Mouse (Mus musculus): ENCODE measurements around the gene Vamp8.

The Vamp8 gene

DNA sequence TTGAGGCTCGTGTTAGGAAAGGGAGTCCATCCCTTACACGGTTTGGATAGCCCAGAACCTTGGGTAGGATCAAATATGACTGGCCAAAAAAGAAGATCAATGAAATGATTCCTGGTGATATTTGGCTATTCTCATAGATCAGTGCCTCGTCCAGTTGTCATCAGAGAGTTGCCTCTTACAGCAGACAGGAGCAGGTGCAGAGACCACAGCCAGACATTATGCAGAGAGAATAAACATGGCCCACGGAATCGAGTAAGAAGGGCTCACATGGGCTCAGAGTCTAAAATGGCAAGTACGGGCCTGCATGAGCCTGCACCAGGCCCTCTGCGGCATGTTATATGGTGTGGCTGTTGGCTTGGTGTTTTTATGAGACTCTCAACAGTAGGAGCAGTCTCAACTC is 14.9 kb upstream of the Vamp8 start:
- DNase-seq (ENCODE audit: low spot score in 2 of 2), result no peak

DNA sequence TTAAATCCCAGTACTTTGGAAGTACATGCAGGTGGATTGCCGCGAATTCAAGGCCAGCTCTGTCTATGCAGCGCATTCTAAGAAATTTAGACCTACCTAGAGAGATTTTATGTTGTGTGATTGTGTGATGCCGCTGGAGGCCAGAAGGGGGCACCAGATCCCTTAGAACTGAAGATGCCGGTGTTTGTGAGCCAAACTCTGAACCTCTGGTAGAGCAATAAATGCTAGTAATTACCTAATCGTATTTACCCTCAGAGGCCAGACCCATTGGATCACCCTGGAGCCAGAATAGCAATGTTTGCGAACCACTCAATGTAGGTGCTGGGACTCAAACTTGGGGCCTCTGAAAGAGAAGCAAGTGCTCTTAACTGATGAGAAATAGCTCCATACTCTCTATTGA is 11.4 kb upstream of the Vamp8 start:
- DNase-seq (ENCODE audit: low spot score in 2 of 2), result peak; percentile 44 to 76

GRCm38 (mm10) chr6:72399967-72400366 is 9.5 kb upstream of the Vamp8 start:
- no peak for DNase-seq (ENCODE audit: low spot score in 2 of 2)

DNA sequence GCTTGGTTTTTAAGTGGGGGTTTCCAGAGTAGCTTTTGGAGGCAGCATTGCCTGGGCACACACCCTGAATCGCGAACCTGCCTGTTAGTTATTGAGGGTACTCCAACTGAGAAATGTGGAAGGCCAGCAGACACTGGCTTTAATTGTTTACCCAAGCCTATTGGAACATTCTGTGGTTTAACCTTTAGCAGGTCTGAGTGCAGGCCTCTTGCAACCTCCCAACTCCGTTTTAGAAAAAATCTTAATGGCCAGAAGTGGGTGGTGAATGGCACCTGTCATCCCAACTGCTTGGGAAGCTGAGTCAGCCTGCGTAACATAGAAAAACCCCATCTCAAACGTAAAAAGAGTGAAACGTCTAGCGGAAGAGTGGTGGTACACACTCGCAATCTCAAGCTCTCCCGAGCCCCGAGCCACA is 6.3 kb upstream of the Vamp8 start:
- DNase-seq (ENCODE audit: low spot score in 2 of 2), result no peak

DNA sequence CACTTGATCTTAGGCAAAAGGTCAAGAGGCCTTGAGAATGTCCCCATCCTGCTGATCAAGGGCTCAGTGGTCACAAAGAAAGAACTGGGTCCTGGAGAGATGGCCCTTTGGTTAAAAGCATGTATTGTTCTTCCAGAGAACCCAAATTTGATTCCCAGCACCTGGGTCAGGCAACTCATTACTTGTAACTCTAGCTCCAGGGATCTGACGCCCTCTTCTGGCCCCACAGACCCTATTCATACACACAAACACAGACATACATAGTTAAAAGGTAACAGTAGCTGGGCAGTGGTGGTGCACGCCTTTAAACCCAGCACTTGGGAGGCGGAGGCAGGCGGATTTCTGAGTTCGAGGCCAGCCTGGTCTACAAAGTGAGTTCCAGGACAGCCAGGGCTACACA is 1.8 kb upstream of the Vamp8 start:
- DNase-seq (ENCODE audit: low spot score in 2 of 2), result no peak

DNA sequence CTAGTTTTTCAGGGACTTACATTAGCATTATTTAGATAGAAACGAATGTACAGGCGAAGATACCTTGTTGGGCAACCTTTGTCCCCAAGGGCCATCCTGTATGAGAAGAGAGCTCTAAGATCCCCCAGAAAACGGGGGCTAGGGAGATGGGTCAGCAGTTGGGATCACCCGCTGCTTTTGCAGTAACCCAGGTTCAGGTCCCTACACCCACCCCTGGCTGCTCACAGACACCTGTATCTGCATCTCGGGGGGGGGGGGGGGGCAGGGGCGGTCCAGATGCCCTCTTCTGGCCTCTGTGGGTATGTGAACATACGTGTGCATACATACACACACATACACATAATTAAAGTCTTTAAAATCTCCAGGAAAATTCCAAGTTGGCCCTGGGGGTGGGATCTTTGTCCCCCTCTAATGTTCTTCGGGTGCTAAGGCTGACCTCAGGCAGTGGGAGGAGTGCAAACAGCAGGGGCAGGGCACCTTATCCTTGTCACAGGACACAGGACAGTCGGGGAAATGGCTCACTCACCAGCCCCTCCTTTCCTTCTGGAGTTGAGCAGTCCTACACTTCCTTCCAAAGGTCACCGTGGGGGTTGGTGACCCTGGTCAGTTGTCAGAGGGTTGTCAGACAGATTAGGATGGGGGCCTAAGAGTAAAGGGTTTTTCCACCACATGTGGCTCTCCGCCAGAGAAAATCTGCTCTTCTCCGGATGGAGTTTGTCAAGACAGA is 455 bp upstream of the Vamp8 start:
- DNase-seq (ENCODE audit: low spot score in 2 of 2), result no peak

DNA sequence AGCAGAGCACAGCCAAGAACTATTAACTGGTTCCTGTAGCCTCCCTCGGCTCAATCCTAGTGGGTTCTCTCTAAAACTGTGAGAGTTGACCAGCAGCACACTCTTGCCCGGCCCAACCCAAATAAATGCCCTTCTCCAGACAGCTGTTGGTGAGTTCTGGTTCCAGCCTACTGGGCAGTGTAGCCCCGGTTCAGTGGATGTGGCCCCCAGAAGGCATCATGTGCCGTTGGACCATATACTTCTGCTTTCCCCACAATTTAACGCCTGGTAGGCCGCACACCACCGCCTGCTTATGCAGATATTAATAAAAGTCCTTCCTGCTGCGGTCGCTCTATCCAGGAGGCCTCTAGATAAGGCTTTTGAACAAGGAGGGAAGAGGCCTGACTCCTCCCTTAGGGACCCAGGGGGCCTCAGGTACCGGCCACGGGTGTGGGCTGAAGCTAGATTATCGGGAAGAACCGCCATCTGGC is 997 bp downstream of the Vamp8 start:
- DNase-seq (ENCODE audit: low spot score in 2 of 2), result no peak

DNA sequence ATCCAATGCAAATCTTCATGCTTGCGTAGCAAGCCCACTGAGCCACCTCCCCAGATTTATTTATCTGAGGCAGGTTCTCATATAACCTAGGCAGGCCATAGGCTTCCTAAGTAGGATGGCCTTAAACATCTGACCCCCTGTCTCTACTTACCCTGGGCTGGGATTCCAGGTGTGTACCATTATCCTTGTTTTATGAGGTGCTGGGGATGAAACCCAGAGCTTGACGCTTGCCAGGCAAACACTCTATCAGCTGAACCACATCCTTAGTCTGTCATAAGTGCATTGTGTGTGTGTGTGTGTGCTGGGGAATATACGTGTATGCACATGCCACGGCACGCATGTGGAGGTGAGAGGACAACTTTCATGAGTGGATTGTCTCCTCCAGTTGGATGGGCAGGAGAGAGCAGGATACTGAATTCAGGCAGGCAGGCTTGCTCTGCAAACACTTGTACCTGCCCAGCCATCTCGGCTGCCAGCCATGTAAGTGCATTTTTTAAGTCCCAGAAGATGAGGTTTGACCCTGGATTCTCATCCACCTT is 1.6 kb downstream of the Vamp8 start:
- DNase-seq (ENCODE audit: low spot score in 2 of 2), result no peak

GRCm38 (mm10) chr6:72388266-72388665 is 2.2 kb downstream of the Vamp8 start:
- no peak for DNase-seq (ENCODE audit: low spot score in 2 of 2)

GRCm38 (mm10) chr6:72387816-72388215 is 2.7 kb downstream of the Vamp8 start:
- no peak for DNase-seq (ENCODE audit: low spot score in 2 of 2)

GRCm38 (mm10) chr6:72386561-72386960 is 3.9 kb downstream of the Vamp8 start:
- no peak for DNase-seq (ENCODE audit: low spot score in 2 of 2)

DNA sequence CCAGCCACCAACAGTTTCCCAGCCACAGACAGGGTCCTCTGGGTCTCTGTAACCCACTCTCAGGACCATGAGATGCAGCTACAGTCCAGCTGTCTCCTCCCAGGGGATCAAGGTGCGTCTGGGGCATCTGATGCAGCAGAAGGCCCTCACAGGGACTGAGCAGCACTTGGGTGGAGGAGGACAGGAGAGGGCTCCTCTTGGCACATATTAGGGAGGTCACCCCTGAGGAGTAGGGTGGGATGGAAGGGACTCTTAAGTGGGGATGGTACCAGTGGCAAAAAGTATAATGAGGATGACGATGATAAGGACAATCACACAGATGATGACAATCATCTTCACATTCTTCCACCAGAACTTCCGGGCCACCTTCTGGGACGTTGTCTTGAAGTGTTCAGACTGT is 5.2 kb downstream of the Vamp8 start:
- DNase-seq (ENCODE audit: low spot score in 2 of 2), result no peak

DNA sequence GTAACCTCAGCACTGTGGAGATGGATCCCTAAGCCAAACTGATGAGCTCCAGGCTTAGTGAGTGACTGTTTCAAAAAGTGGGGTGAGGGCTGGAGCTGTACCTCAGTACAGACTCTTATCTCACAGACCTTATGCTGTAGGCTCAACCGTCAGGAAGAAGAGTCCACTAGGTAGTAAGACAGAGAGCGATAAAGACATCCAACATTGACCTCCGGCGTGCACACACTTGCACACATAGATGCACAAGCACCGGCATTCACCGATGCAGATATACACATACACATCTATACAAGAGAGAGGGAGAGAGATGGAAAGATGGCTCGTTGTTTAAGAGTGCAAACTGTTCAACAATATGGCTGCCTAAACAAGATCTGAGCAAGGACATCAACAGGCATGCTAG is 6.6 kb downstream of the Vamp8 start:
- DNase-seq (ENCODE audit: low spot score in 2 of 2), result no peak

GRCm38 (mm10) chr6:72383142-72383820 is 7.2 kb downstream of the Vamp8 start:
- DNase-seq (ENCODE audit: low spot score in 2 of 2), result no peak

DNA sequence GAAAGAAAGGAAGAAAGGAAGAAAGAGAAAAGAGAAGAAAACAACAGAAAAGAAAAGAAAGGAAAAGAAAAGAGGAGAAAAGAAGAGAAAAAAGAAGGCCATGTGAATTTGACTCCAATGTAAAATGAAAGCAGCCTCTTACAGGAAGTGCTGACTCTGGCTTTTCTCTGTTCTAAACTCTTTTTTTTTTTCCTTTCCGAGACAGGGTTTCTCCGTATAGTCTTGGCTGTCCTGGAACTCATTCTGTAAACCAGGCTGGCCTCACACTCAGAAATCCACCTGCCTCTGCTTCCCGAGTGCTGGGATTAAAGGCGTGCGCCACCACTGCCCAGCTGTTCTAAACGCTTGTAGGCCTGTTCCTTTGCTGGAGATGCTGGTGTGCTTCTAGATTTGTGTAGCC is 8.0 kb downstream of the Vamp8 start:
- DNase-seq (ENCODE audit: low spot score in 2 of 2), result no peak

- DNase-seq (ENCODE audit: low spot score in 2 of 2), result peak; percentile 83 to 89
Measured at GRCm38 (mm10) chr6:72380131-72380770, 10.3 kb downstream of the Vamp8 start, which contains the start of gene Vamp5. Gene Vamp5, minus strand, starts transcription at chr6:72380468.

GRCm38 (mm10) chr6:72379377-72380130 is 10.9 kb downstream of the Vamp8 start:
- no peak for DNase-seq (ENCODE audit: low spot score in 2 of 2)

DNA sequence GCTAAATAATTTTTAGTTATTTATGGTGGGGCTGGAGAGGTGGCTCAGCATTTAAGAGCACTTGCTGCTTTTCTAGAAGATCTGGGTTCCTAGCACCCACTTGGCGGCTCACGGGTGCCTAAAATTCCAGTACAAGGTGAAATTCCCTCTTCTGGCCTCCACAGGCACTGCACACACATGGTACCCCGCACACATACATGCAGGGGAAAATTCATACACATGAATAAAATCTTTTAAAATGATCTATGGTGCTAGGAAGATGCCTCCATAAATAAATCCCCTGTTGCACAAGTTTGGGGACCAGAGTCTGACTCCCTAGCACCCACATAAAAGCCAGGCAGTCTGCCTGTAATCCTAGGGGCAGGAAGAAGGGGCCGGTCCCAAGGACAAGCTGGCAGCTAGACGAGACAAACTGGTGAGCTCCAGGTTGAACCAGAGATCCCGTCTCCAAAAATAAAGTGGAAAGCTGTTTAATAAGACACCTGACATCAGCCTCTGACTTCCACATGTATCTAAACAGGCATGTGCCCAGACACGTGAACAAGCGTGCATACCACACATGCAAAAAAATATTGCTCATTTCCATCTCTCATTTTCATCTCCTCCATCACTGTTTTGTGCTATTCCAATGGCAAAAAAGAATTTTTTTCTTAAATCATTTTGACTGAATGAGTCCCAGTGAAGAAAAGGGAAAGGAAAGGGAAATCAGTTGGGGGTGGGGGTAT is 11.8 kb downstream of the Vamp8 start:
- DNase-seq (ENCODE audit: low spot score in 2 of 2), result no peak

DNA sequence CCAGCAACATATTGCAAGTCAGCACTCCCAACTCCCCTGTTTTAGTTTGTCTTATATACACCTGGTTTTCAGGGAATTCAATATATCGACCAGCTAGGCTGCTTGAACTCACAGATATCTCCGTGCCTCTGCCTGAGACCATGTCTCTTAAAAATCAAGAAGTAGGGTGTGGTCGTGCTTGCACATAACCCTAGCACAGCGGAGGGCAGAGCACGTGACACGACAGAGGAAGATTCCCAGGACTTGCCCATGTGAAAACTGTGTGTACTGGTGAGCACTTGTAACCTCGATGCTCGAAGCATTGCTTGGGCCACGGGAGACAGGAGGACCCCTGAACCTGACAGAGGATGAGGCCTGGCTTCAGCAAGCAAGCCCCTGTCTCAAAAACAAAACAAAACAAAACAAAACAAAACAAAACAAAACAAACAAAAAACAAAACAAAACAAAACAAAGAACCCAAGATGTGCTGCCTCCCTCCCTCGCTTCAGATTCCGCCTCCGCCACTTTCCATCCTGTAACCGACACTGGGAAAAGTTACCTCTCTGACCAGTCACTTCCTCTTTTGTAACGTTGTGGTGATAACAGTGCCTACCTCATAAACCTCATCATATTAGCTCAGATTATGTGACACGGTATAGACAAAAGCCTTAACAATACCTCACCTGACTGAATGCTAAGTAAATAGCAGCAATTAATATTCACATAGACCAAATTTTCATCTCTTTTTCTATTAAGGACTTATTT is 15.5 kb downstream of the Vamp8 start:
- DNase-seq (ENCODE audit: low spot score in 2 of 2), result no peak

DNA sequence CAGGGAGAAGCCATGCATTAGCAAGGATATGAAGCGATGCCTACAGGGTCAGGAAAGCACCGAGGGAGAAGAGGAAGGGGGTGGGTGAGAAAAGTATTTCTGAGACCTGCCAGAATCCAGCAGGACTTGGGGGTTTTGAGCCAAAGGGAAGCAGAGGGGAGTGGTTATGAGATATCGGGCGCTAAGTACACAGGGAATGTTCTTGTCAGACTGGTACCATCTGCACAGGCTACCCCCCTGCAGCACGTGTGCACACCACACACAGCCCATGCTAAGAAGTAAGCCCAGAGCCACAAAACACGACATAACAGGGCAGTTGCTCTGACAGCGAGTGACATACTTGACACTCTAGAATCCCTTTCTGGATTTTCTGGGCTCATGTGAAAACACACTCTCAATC is 16.3 kb downstream of the Vamp8 start:
- no peak for DNase-seq (ENCODE audit: low spot score in 2 of 2)

Measured in thymus, postnatal 10 days (tissue).